In genomic region chr14:54927296-54927695, GRCm38 (mm10) we compare ENCODE assay signal across 10 mouse cellular contexts. TPM values are rescaled to one million over a fixed set of nuclear protein-coding genes. Genes with fewer than 3 reads are reported as not detected.
DNase-seq lines count a peak whose midpoint lies in the region; ATAC-seq and TF ChIP-seq lines count a peak whose summit lies in the region.
"Had no signal": no experiment of that assay in that cellular context is flagged by ENCODE, and none has a peak within 500 bp of the region (broad histone marks: within the 10 kb centered on the region; RNA-seq: fewer than 3 reads in every experiment).

No protein-coding gene starts in this region.

- peak overlapping the region; percentile 65; the same call in 1 of the 2 replicates for H3K4me3 ChIP-seq in heart, embryonic 12.5 days
- H3K4me3 ChIP-seq in ES-E14 (ENCODE audit: insufficient read depth in 1 of 2, low read depth in 1 of 2, low read length in 2 of 2, poor library complexity in 1 of 2, severe bottlenecking in 1 of 2), result peak overlapping the region; percentile 81 to 83
- H3K4me3 ChIP-seq in forebrain, embryonic 16.5 days (replicated peaks; ENCODE audit: low read length), result no peak overlapping the region; the same call in 1 of the 2 replicates
- peak overlapping the region; percentile 52 for H3K4me3 ChIP-seq in midbrain, embryonic 11.5 days (ENCODE audit: low read depth, low read length)

- H3K9me3 ChIP-seq in heart, embryonic 12.5 days (replicated peaks), result no peaks in the 10 kb centered on the region
- no peaks in the 10 kb centered on the region for H3K9me3 ChIP-seq in ES-E14 (ENCODE audit: control insufficient read depth, insufficient read depth, low read depth, low read length)
- H3K9me3 ChIP-seq in forebrain, embryonic 16.5 days (ENCODE audit: control insufficient read depth, low read length), result no peaks in the 10 kb centered on the region
- no peaks in the 10 kb centered on the region for H3K9me3 ChIP-seq in midbrain, embryonic 11.5 days (ENCODE audit: control insufficient read depth, low read length)

- DNase-seq in heart, postnatal 4 days, result no peak
- no peak for DNase-seq in ES-E14 (ENCODE audit: low read depth, low spot score)
- peak; percentile 91 for DNase-seq in midbrain, embryonic 11.5 days (ENCODE audit: low spot score, missing footprints)
- no peak for DNase-seq in thymus, postnatal 14 days
- DNase-seq in ovary, postnatal 14 days (ENCODE audit: low spot score), result no peak
- no peak for DNase-seq in kidney, adult 9 months
- DNase-seq: thymus, adult 18-20 months had no signal

- H3K9ac ChIP-seq in heart, embryonic 12.5 days, result peak overlapping the region; percentile 81
- peak overlapping the region; percentile 90; the same call in 1 of the 2 replicates for H3K9ac ChIP-seq in ES-E14 (ENCODE audit: insufficient read depth, low read depth, low read length, poor library complexity, severe bottlenecking)
- peak overlapping the region; percentile 90 for H3K9ac ChIP-seq in forebrain, embryonic 16.5 days (replicated peaks; ENCODE audit: low read depth, low read length)
- H3K9ac ChIP-seq in midbrain, embryonic 11.5 days (ENCODE audit: low read length), result peak overlapping the region; percentile 97
- H3K9ac ChIP-seq: liver, embryonic 14.5 days had no signal

- no peak for ATAC-seq in heart, embryonic 12.5 days (ENCODE audit: insufficient number of reproducible peaks, low FRiP score)
- no peak for ATAC-seq in forebrain, embryonic 16.5 days
- no peak for ATAC-seq in midbrain, embryonic 11.5 days (ENCODE audit: low FRiP score)

- peaks cover 45% of the 10 kb centered on the region for H3K4me1 ChIP-seq in heart, embryonic 12.5 days (replicated peaks)
- peaks cover 13 to 19% of the 10 kb centered on the region in 2 experiments; a peak in 3 of 4 replicates for H3K4me1 ChIP-seq in ES-E14 (ENCODE audit: control insufficient read depth in 2 of 2, insufficient read depth in 2 of 2, low read length in 2 of 2, poor library complexity in 1 of 2)
- peaks cover 35% of the 10 kb centered on the region for H3K4me1 ChIP-seq in forebrain, embryonic 16.5 days (replicated peaks; ENCODE audit: control insufficient read depth, insufficient read depth, low read length)
- peaks cover 34% of the 10 kb centered on the region for H3K4me1 ChIP-seq in midbrain, embryonic 11.5 days (ENCODE audit: control insufficient read depth, insufficient read depth, low read length)

- peaks cover 26% of the 10 kb centered on the region for H3K27me3 ChIP-seq in heart, embryonic 12.5 days (replicated peaks)
- H3K27me3 ChIP-seq in forebrain, embryonic 16.5 days (replicated peaks; ENCODE audit: control insufficient read depth, insufficient read depth, low read length), result no peaks in the 10 kb centered on the region
- H3K27me3 ChIP-seq in midbrain, embryonic 11.5 days (ENCODE audit: control insufficient read depth, insufficient read depth, low read length), result no peaks in the 10 kb centered on the region

- WGBS in heart, embryonic 12.5 days, result 25% methylated on average over 7 of the region's 7 CpGs
- WGBS in forebrain, embryonic 16.5 days, result 15% methylated on average over 7 of the region's 7 CpGs
- WGBS in midbrain, embryonic 11.5 days, result 11% methylated on average over 7 of the region's 7 CpGs

- peak overlapping the region; percentile 85; the same call in 1 of the 2 replicates for H3K27ac ChIP-seq in heart, embryonic 12.5 days (ENCODE audit: poor library complexity, severe bottlenecking)
- peak overlapping the region; percentile 70; the same call in 1 of the 2 replicates for H3K27ac ChIP-seq in ES-E14 (ENCODE audit: insufficient read depth, low read depth, low read length, poor library complexity, severe bottlenecking)
- H3K27ac ChIP-seq in forebrain, embryonic 16.5 days (ENCODE audit: low read length), result peak overlapping the region; percentile 96
- peak overlapping the region; percentile 98 for H3K27ac ChIP-seq in midbrain, embryonic 11.5 days (ENCODE audit: low read depth, low read length)
- H3K27ac ChIP-seq: liver, embryonic 14.5 days had no signal

- H3K36me3 ChIP-seq in heart, embryonic 12.5 days, result no peaks in the 10 kb centered on the region
- peaks cover 3% of the 10 kb centered on the region; the same call in 1 of the 2 replicates for H3K36me3 ChIP-seq in ES-E14 (ENCODE audit: control insufficient read depth, insufficient read depth, low read length, poor library complexity, severe bottlenecking)
- H3K36me3 ChIP-seq in forebrain, embryonic 16.5 days (ENCODE audit: control insufficient read depth, insufficient read depth), result no peaks in the 10 kb centered on the region
- no peaks in the 10 kb centered on the region for H3K36me3 ChIP-seq in midbrain, embryonic 11.5 days (ENCODE audit: control insufficient read depth, insufficient read depth, low read length)

- in situ Hi-C loops in ES-E14 (cut with MboI; ENCODE audit: low sequenced_read_pairs in 2 of 2, unreplicated experiment in 2 of 2), result no loop called here

- H3K4me2 ChIP-seq in heart, embryonic 12.5 days, result peak overlapping the region; percentile 92
- peak overlapping the region; percentile 94 for H3K4me2 ChIP-seq in forebrain, embryonic 16.5 days (ENCODE audit: low read length)
- peak overlapping the region; percentile 95 for H3K4me2 ChIP-seq in midbrain, embryonic 11.5 days

TF ChIP-seq in ES-E14, 5 proteins besides CTCF, POLR2A, EP300 and RAD21:
- TF ChIP-seq CHD2 (IDR thresholded peaks at IDR 0.05; ENCODE audit: low read depth, low read length) (no peak), MAFK (IDR thresholded peaks at IDR 0.05; ENCODE audit: insufficient read depth, low read depth, low read length) (no peak), HCFC1 (IDR thresholded peaks at IDR 0.05; ENCODE audit: borderline replicate concordance, insufficient read depth, low read length) (no peak), ZNF384 (IDR thresholded peaks at IDR 0.05; ENCODE audit: low read depth, low read length) (no peak), ZC3H11A (IDR thresholded peaks at IDR 0.05; ENCODE audit: borderline replicate concordance, low read depth, low read length) (no peak)
TF ChIP-seq in ES-E14: peak in this region for 0.

RNA-seq across cellular contexts. Expression of gene Efs, which starts 1.4 kb away (rescaled TPM):
- polyA plus RNA-seq in heart, embryonic 12.5 days (2016; fragmentation: Nextera tagmentation; extraction: Ambion mirVana), result 15.0 and 16.7 TPM in 2 replicates
- 10 to 100 TPM; 10.5 to 10.9 TPM for total RNA-seq in heart, postnatal 4 days (2021)
- total RNA-seq in ES-E14 (2012; rRNA removed), result 10.8 and 28.3 TPM in 2 replicates
- polyA plus RNA-seq in forebrain, embryonic 16.5 days (2015; fragmentation: Nextera tagmentation; extraction: Ambion mirVana), result 24.2 and 28.7 TPM in 2 replicates
- polyA plus RNA-seq in midbrain, embryonic 11.5 days (2014; fragmentation: Nextera tagmentation; extraction: Ambion mirVana), result 24.4 and 27.6 TPM in 2 replicates

RNA-seq across cellular contexts. Expression of gene Il25, which starts 5.2 kb away (rescaled TPM):
- polyA plus RNA-seq in heart, embryonic 12.5 days (2016; fragmentation: Nextera tagmentation; extraction: Ambion mirVana), result not detected in 2 replicates
- total RNA-seq in heart, postnatal 4 days (2021), result not detected
- total RNA-seq in ES-E14 (2012; rRNA removed), result 0.27 and 0.74 TPM in 2 replicates
- 0.46 and 0.53 TPM in 2 replicates for polyA plus RNA-seq in forebrain, embryonic 16.5 days (2015; fragmentation: Nextera tagmentation; extraction: Ambion mirVana)
- not detected in 2 replicates for polyA plus RNA-seq in midbrain, embryonic 11.5 days (2014; fragmentation: Nextera tagmentation; extraction: Ambion mirVana)
- polyA plus RNA-seq: liver, embryonic 14.5 days had no signal

RNA-seq across cellular contexts. Expression of gene Cmtm5, which starts 8.8 kb away (rescaled TPM):
- polyA plus RNA-seq in heart, embryonic 12.5 days (2016; fragmentation: Nextera tagmentation; extraction: Ambion mirVana), result 0.57 and 0.89 TPM in 2 replicates
- under 1 TPM in 1 of 2 experiments, not detected in 1; 0.33 TPM for total RNA-seq in heart, postnatal 4 days (2021)
- total RNA-seq in ES-E14 (2012; rRNA removed), result 0.74 TPM in 1 of 2 replicates, not detected in the other
- 3.7 and 4.0 TPM in 2 replicates for polyA plus RNA-seq in forebrain, embryonic 16.5 days (2015; fragmentation: Nextera tagmentation; extraction: Ambion mirVana)
- 0.19 and 0.71 TPM in 2 replicates for polyA plus RNA-seq in midbrain, embryonic 11.5 days (2014; fragmentation: Nextera tagmentation; extraction: Ambion mirVana)

RNA-seq across cellular contexts. Expression of gene Slc22a17, which starts 14.4 kb away (rescaled TPM):
- polyA plus RNA-seq in heart, embryonic 12.5 days (2016; fragmentation: Nextera tagmentation; extraction: Ambion mirVana), result 47.1 and 50.8 TPM in 2 replicates
- total RNA-seq in heart, postnatal 4 days (2021), result 10 to 100 TPM; 24.8 to 25.2 TPM
- total RNA-seq in ES-E14 (2012; rRNA removed), result 5.2 and 16.2 TPM in 2 replicates
- polyA plus RNA-seq in forebrain, embryonic 16.5 days (2015; fragmentation: Nextera tagmentation; extraction: Ambion mirVana), result 128 and 185 TPM in 2 replicates
- 35.4 and 36.0 TPM in 2 replicates for polyA plus RNA-seq in midbrain, embryonic 11.5 days (2014; fragmentation: Nextera tagmentation; extraction: Ambion mirVana)

RNA-seq across cellular contexts. Expression of gene Pabpn1, which starts 35.0 kb away (rescaled TPM):
- polyA plus RNA-seq in heart, embryonic 12.5 days (2016; fragmentation: Nextera tagmentation; extraction: Ambion mirVana), result 96.3 and 101 TPM in 2 replicates
- 100 to 1,000 TPM; 141 to 142 TPM for total RNA-seq in heart, postnatal 4 days (2021)
- total RNA-seq in ES-E14 (2012; rRNA removed), result 76.8 and 117 TPM in 2 replicates
- polyA plus RNA-seq in forebrain, embryonic 16.5 days (2015; fragmentation: Nextera tagmentation; extraction: Ambion mirVana), result 122 and 150 TPM in 2 replicates
- 166 and 173 TPM in 2 replicates for polyA plus RNA-seq in midbrain, embryonic 11.5 days (2014; fragmentation: Nextera tagmentation; extraction: Ambion mirVana)
